22 mouse cellular contexts compared by ENCODE assay signal in the genomic region with DNA sequence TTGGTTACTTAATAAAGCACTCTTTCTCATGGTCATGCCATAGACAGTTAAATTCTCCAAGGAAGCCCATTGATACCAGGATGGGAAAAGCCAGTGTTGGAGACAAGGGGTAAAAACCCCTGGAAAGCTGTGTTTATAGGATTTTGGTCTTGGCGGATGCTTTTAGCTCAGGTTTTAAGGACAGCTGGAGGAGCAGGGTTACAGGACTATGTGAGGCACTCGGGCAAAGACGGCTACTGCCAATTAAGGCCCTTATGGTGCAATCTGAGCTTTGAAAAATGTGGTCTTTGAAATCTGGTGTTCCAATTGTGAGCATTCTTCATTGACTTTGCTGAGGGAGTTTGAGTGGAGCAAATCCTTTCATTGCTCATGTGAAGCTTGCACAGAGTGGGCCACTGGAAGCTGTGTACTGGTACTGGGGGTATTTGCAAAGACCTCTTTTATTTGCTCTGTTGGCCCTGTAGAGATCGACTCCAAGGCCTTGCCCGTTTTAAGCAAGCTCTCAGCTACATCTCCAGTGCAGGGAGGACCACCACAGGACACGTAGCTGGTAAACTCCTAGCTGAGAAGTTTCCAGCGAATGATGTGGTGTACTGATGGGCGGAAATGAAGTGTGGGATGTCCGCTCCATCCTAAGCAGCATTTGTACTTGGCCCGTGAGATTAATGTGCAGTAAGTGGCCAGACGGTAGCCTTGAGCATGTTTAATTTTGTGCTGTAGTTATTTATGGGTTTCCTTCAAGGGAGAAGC. TPM values are rescaled to one million over a fixed set of nuclear protein-coding genes. Genes with fewer than 3 reads are reported as not detected.
A peak's percentile ranks its signal among the peaks of the same experiment; 100 is the strongest.
DNase-seq lines count a peak whose midpoint lies in the region; ATAC-seq and TF ChIP-seq lines count a peak whose summit lies in the region.
"Had no signal": no experiment of that assay in that cellular context is flagged by ENCODE, and none has a peak within 500 bp of the region (broad histone marks: within the 10 kb centered on the region; RNA-seq: fewer than 3 reads in every experiment).

No protein-coding gene starts in this region.

- peaks cover 73% of the 10 kb centered on the region for H3K4me1 ChIP-seq in heart, embryonic 13.5 days
- H3K4me1 ChIP-seq in kidney, embryonic 14.5 days (ENCODE audit: control insufficient read depth, insufficient read depth, low read length): peaks cover 39% of the 10 kb centered on the region
- H3K4me1 ChIP-seq in stomach, embryonic 15.5 days: peaks cover 36% of the 10 kb centered on the region
- H3K4me1 ChIP-seq in stomach, postnatal 0 days (replicated peaks; ENCODE audit: control insufficient read depth, insufficient read depth): peaks cover 3% of the 10 kb centered on the region; the same call in 1 of the 2 replicates
- H3K4me1 ChIP-seq in forebrain, embryonic 12.5 days: peaks cover 30% of the 10 kb centered on the region

- 66% methylated on average over 11 of the region's 11 CpGs for WGBS in heart, embryonic 13.5 days
- 47% methylated on average over 11 of the region's 11 CpGs for WGBS in kidney, embryonic 14.5 days
- 54% methylated on average over 11 of the region's 11 CpGs for WGBS in stomach, embryonic 15.5 days
- 57% methylated on average over 11 of the region's 11 CpGs for WGBS in stomach, postnatal 0 days
- WGBS in forebrain, embryonic 12.5 days: 56% methylated on average over 11 of the region's 11 CpGs

- H3K36me3 ChIP-seq in heart, embryonic 13.5 days: peaks cover 3% of the 10 kb centered on the region; the same call in 1 of the 2 replicates
- no peaks in the 10 kb centered on the region; the same call in 1 of the 2 replicates for H3K36me3 ChIP-seq in kidney, embryonic 14.5 days (ENCODE audit: control insufficient read depth, insufficient read depth, low read length)
- H3K36me3 ChIP-seq in stomach, embryonic 15.5 days: no peaks in the 10 kb centered on the region
- H3K36me3 ChIP-seq in stomach, postnatal 0 days (ENCODE audit: control insufficient read depth, insufficient read depth, low read length): no peaks in the 10 kb centered on the region
- H3K36me3 ChIP-seq in forebrain, embryonic 12.5 days (replicated peaks): no peaks in the 10 kb centered on the region
- H3K36me3 ChIP-seq: neural tube, embryonic 15.5 days had no signal

- H3K27ac ChIP-seq in heart, embryonic 13.5 days (replicated peaks): peak overlapping the region; percentile 15
- no peak overlapping the region; the same call in 1 of the 2 replicates for H3K27ac ChIP-seq in kidney, embryonic 14.5 days (ENCODE audit: low read depth, low read length)
- 0 out of 2 replicates have a peak overlapping the region, but pooled peaks have one; percentile 2 for H3K27ac ChIP-seq in stomach, embryonic 15.5 days
- no peak overlapping the region for H3K27ac ChIP-seq in stomach, postnatal 0 days (replicated peaks)
- no peak overlapping the region for H3K27ac ChIP-seq in forebrain, embryonic 12.5 days
- H3K27ac ChIP-seq: neural tube, embryonic 15.5 days had no signal

- TF ChIP-seq EP300 in stomach, postnatal 0 days (optimal IDR thresholded peaks at IDR 0.05): no peak

- TF ChIP-seq CTCF in stomach, postnatal 0 days (IDR thresholded peaks at IDR 0.05; ENCODE audit: low read depth): no peak

- DNase-seq in heart, adult 18-20 months: no peak
- DNase-seq in kidney, adult 18-20 months: no peak
- no peak for DNase-seq in stomach, postnatal 0 days (ENCODE audit: low spot score)
- no peak for DNase-seq in ovary, postnatal 36 days (ENCODE audit: low spot score)
- DNase-seq: B cell, adult 2 months; cerebellum, adult 18-20 months; cerebellum, postnatal 25 days; embryo, embryonic 11 days; gastrocnemius, postnatal 25 days; kidney, postnatal 36 days; lung, postnatal 14 days; right cerebral cortex, postnatal 25 days; thymus, postnatal 25 days had no signal

- no peaks in the 10 kb centered on the region for H3K9me3 ChIP-seq in heart, embryonic 13.5 days
- no peaks in the 10 kb centered on the region for H3K9me3 ChIP-seq in kidney, embryonic 14.5 days (ENCODE audit: control insufficient read depth, low read length)
- H3K9me3 ChIP-seq in stomach, embryonic 15.5 days: no peaks in the 10 kb centered on the region
- no peaks in the 10 kb centered on the region for H3K9me3 ChIP-seq in stomach, postnatal 0 days (ENCODE audit: control insufficient read depth, low read length)
- H3K9me3 ChIP-seq in forebrain, embryonic 12.5 days: no peaks in the 10 kb centered on the region
- H3K9me3 ChIP-seq: neural tube, embryonic 15.5 days had no signal

- no peak overlapping the region for H3K4me2 ChIP-seq in heart, embryonic 13.5 days
- H3K4me2 ChIP-seq in kidney, embryonic 14.5 days (replicated peaks; ENCODE audit: low read depth, low read length): no peak overlapping the region
- H3K4me2 ChIP-seq in stomach, embryonic 15.5 days: no peak overlapping the region
- no peak overlapping the region for H3K4me2 ChIP-seq in stomach, postnatal 0 days (replicated peaks; ENCODE audit: low read depth)
- no peak overlapping the region for H3K4me2 ChIP-seq in forebrain, embryonic 12.5 days
- H3K4me2 ChIP-seq: heart, embryonic 11.5 days; neural tube, embryonic 15.5 days had no signal

- H3K27me3 ChIP-seq in heart, embryonic 13.5 days (replicated peaks): no peaks in the 10 kb centered on the region
- H3K27me3 ChIP-seq in kidney, embryonic 14.5 days (ENCODE audit: control insufficient read depth, insufficient read depth, low read length): no peaks in the 10 kb centered on the region
- H3K27me3 ChIP-seq in stomach, embryonic 15.5 days (replicated peaks): no peaks in the 10 kb centered on the region
- H3K27me3 ChIP-seq in stomach, postnatal 0 days (ENCODE audit: control insufficient read depth, insufficient read depth, low read length): no peaks in the 10 kb centered on the region
- peaks cover 73% of the 10 kb centered on the region for H3K27me3 ChIP-seq in forebrain, embryonic 12.5 days
- H3K27me3 ChIP-seq: neural tube, embryonic 15.5 days had no signal

- H3K4me3 ChIP-seq in heart, embryonic 13.5 days: no peak overlapping the region
- H3K4me3 ChIP-seq in kidney, embryonic 14.5 days (ENCODE audit: low read length): no peak overlapping the region
- no peak overlapping the region for H3K4me3 ChIP-seq in stomach, embryonic 15.5 days (replicated peaks)
- no peak overlapping the region for H3K4me3 ChIP-seq in stomach, postnatal 0 days (ENCODE audit: low read depth, low read length)
- H3K4me3 ChIP-seq in forebrain, embryonic 12.5 days (replicated peaks): no peak overlapping the region
- H3K4me3 ChIP-seq: erythroblast, embryonic 14.5 days; neural tube, embryonic 15.5 days had no signal

- no peak overlapping the region for H3K9ac ChIP-seq in heart, embryonic 13.5 days
- H3K9ac ChIP-seq in kidney, embryonic 14.5 days (ENCODE audit: low read depth, low read length): no peak overlapping the region
- no peak overlapping the region for H3K9ac ChIP-seq in stomach, embryonic 15.5 days
- no peak overlapping the region for H3K9ac ChIP-seq in stomach, postnatal 0 days (ENCODE audit: low read length)
- no peak overlapping the region for H3K9ac ChIP-seq in forebrain, embryonic 12.5 days
- H3K9ac ChIP-seq: neural tube, embryonic 15.5 days had no signal

- ATAC-seq in heart, embryonic 13.5 days (ENCODE audit: extremely low read depth, insufficient number of reproducible peaks, low FRiP score, low TSS enrichment): no peak
- ATAC-seq in kidney, embryonic 14.5 days (ENCODE audit: low FRiP score, low TSS enrichment): peak; percentile 24; the same call in 1 of the 2 replicates
- ATAC-seq in stomach, embryonic 15.5 days (ENCODE audit: insufficient read depth, low FRiP score, low read depth): no peak
- ATAC-seq in stomach, postnatal 0 days (ENCODE audit: low FRiP score, low TSS enrichment): no peak
- ATAC-seq in forebrain, embryonic 12.5 days (ENCODE audit: low FRiP score): no peak
- ATAC-seq: forebrain, embryonic 14.5 days; midbrain, embryonic 16.5 days had no signal

RNA-seq across cellular contexts. Expression of gene Ccdc34, which starts 31.4 kb away (rescaled TPM):
- polyA plus RNA-seq in heart, embryonic 13.5 days (2015; fragmentation: Nextera tagmentation; extraction: Ambion mirVana): 25.2 and 27.2 TPM in 2 replicates
- total RNA-seq in heart, adult 18-20 months (2021): 1 to 10 TPM; 3.8 to 4.1 TPM
- 59.7 and 75.0 TPM in 2 replicates for polyA plus RNA-seq in kidney, embryonic 14.5 days (2014; fragmentation: Nextera tagmentation; extraction: Ambion mirVana)
- polyA plus RNA-seq in stomach, embryonic 15.5 days (2015; fragmentation: Nextera tagmentation; extraction: Ambion mirVana): 47.4 and 47.6 TPM in 2 replicates
- polyA plus RNA-seq in stomach, postnatal 0 days (2015; fragmentation: Nextera tagmentation; extraction: Ambion mirVana): 16.1 and 18.7 TPM in 2 replicates
- polyA plus RNA-seq in forebrain, embryonic 12.5 days (2016; fragmentation: Nextera tagmentation; extraction: Ambion mirVana): 66.8 and 68.5 TPM in 2 replicates

Comparison
In these comparisons a context has a peak if more than half of its experiments do, and no peak if none do; other contexts are left out.
1. H3K27ac ChIP-seq: peak in heart, embryonic 13.5 days (single experiment) and stomach, embryonic 15.5 days (single experiment); none in kidney, embryonic 14.5 days (single experiment), stomach, postnatal 0 days (single experiment) and forebrain, embryonic 12.5 days (single experiment).